Mouse (Mus musculus) CD4-positive helper T cell, adult 2 months (primary cell): ENCODE data around the gene Taok1.
A peak's percentile ranks its signal among the peaks of the same experiment; 100 is the strongest.
"Not testable (repeated sequence)": the region's sequence is repeated elsewhere in the genome, so short reads cannot be mapped to it uniquely, and the experiment has no call there.

Experiments
- DNase-seq: peaks from one replicate; pipeline ENCODE4 v3.0.0-alpha.2; 2012; ENCODE audit warnings: low read depth, missing footprints, low spot score

Gene Taok1

DNA sequence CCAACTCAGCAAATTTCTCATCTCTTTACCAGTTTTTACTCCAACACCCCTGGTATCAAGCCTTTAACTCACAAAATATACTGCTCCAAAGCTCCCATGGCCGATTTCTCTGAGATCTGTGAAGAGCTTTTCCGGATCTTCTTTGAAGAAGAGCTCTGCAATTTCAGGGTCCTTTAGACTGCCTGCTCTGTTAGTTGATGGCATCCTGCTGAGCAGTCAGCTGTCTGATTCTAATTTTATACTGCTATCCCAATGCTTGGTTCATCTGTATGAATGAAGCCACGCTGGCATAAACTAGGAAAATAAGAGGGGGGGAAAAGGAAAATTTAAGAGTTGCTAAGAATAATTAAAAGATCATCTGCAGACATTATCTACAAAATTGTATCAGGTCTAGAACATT lies 22.4 kb downstream of the Taok1 start:
- DNase-seq = no peak

DNA sequence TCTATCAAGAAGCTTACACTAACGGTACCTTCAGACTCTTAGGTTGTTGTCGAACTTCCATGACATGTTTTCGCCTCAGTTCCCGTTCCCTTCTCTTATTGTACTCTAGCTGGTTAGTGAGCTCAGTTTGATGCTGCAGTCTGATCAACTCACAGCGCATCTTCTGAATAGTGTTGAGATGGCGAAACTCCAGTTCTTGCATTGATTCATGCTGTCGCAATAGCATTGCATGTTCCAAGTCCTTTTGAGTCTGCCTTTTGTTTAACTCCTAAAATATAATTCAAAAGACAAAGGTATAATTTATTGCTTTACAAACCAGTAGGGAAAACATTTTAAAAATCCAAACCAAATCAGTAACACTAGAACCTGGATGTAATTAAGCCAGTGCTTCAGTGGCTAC lies 62.4 kb downstream of the Taok1 start:
- DNase-seq = no peak

DNA sequence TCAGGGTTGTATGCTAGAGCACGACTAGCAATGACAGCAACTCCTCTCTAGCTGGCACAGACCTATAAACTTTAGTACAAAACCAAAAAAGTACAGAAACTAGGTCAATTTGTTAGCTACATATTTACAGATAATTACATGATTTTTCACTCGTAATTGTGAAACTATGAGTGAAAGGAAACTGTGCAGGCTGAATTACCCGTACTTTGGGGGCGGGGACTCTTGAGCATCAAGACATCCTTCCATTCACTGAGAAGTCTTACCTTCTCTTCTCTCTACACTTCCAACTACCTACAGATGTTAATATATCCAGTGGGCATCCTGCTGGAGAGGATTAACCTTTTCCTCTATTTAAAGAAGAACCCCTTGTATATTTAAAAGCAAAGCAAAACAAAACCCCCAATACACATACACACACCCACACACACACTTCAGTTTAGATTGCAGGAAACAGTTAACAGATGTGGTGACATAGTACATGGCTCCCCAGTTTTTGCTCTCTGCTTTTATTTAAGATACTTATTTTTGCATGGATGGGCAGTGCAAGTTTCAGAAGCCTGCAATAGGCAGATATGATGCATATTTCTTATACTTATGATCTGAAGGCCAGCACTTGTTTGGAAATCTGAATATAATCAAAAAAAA lies 75.3 kb downstream of the Taok1 start:
- peak; percentile 45 for DNase-seq

DNA sequence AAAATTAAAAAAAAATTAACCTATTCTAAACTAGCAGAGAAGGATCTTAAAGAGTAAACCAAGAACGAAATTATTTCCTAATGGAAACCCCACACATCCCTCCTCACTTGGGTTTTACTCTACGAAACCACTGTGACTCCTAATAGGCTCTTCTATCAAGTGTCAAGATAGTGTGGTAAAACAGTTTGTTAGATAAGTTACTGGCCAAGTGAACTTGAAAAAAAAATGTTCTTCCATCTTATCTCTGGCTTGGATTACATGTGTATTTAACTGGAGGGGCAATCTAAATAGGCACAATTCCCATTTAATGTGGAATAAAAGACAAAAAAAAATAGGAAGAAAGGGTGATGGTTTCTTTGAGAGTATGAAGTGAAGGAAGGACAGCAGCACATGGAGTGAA lies 76.8 kb downstream of the Taok1 start:
- DNase-seq = no peak

DNA sequence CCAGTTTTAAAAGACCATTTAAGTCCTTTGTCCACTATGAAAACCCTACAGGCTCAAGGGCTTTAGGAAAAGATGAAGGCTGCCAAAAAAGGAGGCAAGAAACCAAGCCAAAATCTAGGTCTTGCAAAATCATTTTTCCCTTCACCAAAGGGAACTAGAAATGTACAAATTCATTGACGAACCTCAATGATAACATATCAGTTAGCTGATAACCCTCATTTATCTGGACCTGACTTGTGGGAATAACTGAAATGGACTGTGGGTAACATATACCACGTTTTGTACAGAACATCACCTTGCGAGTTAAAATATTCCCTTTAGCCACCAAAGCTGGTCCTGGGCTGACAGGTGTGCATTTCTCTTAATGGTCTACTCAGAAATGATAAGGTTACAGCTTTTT lies 78.0 kb downstream of the Taok1 start:
- no peak for DNase-seq

DNA sequence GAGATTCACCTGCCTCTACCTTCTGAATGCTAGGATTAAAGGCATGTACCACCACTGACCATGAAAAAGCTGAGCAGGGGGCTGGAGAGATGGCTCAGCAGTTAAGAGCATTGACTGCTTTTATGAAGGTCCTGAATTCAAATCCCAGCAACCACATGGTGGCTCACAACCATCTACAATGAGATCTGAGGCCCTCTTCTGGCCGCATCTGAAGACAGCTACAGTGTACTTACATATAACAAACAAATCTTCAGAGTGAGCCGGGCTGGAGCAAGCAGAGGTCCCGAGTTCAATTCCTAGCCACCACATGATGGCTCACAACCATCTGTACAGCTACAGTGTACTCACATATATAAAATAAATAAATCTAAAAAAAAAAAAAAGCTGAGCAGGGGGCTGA lies 79.2 kb downstream of the Taok1 start:
- DNase-seq = not testable (repeated sequence)

DNA sequence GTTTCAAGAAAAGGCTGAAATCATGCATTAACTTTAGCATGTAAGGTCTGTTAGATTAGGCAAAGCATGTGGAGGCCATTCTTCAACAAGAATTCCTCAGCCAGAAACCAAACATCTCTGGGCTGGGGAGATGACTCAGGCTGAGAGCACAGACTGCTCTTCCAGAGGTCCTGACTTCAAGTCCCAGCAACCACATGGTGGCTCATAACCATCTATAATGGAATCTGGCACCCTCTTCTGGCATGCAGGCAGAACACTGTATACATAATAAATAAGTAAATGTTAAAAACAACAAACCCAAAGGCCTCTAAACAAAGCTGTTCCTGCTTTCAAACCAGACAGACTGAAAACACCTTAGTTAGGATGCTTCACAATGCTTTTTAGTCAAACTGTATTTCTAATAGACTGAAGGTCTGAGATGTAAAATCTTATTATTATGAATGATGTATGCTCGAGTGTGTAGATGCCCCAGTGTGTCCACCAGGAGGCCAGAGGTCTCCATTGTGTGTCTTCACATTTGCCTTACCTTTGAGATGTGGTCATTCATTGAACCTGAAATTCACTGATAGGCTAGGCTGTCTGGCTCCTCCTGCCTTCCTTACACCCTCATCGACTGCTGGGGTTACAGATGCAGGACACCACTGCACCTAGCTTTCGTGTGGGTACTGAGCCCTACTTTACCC lies 81.7 kb downstream of the Taok1 start:
- no peak for DNase-seq

DNA sequence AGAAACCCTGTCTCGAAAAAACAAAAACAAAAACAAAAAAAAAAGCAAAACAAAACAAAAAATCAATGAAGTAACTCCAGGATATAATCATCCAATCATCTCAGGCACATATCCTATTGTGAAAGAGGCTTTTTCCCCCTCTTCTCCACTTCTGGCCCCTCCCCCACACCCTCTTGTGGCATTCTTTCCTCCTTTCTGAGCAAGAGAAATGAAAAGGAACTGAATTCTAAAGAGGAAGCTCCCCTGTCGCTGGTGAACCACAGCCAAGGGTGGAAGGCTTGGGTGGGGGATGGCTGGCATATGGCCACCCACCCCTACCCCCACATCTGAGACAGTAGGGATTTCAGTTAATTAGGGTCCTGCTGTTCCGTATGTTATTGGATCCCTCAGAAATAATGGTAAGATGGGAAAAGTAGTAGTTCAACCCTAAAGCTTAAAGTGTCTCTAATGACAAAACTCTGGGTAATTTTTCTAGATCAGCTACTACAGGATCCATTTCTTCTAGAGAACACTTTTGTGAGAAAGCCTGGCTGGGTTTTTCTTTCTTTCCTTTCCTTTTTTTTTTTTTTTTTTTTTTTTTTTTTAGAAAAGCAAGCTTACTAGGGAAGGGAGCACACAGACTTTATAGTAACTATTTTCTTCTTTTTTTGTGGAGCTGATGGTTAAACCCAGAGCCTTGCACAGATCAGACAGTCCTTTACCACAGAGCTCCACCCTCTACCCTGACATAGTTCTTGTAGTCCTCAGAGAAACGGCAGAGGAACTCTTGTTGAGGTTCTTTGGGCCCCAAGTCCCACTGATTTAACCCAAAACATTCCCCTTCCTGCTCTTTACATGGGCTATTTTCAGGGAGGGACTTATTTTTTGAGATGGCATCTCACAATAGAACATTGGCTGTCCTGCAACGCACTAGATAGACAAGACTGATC lies 86.8 kb downstream of the Taok1 start:
- DNase-seq = no peak

DNA sequence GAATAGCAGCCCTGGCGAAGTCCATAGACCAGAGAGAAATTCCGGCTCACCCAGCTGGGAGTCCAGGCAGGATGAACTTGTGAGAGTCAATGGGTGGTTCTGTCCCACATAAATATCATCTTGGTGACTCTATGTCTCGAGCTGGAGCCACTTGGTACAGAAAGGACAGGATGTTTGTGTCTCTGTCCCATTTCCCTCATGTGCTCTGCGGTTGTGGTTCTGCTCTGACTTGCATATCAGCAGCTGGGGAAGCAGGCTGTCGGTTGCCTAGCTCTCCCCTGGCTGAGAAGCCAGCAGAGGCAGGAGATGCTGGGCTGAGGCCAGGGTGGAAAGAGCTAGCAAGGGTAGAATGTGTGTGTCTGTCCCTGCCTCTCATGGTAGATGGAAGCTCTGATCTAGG lies 88.6 kb downstream of the Taok1 start, which contains the start of gene Gm10392:
Gm10392 (minus strand) TSS at position 156 of the 400 bp plus-strand sequence.
- peak; percentile 85 for DNase-seq

DNA sequence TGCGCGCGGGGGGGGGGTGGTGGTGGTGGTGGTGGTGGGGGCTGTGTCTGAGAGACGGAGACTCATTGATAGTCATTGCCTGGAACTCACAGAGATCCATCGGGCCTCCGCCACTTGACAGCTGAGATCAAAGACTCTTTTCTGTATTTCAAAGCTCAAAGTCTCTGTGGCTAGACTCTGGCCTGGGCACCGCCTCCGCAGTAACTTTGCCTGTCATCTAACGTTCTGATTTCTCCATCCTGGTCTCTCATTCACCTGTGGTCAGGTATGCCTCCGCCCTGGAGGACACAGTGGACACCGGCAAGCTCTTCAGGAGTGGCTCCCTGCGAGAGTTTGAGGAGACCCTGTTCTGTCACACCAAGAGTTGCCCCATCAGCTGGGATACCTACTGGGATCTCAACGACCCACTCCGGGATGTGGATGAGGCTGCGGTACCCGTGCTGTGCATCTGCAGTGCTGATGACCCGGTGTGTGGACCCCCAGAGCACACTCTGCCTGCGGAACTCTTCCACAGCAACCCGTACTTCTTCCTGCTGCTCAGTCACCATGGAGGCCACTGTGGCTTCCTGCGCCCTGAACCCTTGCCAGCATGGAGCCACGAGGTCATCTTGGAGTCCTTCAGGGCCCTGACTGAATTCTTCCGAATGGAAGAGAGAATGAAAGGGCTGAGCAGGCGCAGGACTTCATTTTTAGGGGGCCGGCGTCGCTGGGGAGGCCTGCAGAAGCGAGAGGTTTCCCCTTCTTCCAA lies 89.4 kb downstream of the Taok1 start:
- peak; percentile 63 for DNase-seq

DNA sequence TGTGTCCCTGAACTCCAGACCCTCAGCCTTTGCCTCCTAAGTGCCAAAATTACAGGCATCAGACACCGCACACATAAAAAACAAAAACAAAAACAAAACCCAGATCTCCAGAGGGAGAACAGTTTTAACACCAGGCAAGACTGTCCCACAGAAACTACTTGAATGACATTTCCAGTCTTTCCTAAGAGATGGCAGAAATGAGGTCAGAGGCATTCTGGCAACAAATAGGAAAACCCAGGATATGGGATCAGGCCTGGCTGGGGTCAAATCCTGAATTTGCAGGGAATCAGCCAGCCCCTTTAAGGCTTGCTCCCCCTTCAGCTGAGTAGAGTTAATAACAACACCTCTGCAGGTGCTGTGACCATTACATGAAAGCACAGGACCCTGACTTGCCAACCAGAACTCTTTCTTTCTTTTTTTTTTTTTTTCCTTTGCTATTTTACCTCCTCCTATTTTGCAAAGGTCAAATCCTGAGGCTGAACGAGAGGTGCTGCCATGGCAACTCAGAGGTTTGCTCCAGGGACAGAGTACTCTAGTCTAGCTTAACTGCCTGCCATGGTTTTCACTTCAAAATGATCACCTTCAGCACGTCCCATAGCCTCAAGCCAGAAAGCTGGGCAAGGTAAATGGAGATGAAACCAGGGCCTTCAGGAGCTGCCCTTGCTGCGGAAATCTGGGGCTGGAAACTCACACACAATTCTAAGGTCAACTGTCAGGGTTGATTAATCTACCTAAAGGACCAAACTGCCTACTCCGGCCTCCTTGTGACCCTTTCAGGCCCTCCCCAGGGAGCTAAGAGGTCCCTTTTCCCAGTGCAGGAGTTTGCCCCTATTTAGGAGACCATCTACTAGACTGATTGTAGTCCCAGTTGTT lies 90.8 kb downstream of the Taok1 start:
- no peak for DNase-seq

DNA sequence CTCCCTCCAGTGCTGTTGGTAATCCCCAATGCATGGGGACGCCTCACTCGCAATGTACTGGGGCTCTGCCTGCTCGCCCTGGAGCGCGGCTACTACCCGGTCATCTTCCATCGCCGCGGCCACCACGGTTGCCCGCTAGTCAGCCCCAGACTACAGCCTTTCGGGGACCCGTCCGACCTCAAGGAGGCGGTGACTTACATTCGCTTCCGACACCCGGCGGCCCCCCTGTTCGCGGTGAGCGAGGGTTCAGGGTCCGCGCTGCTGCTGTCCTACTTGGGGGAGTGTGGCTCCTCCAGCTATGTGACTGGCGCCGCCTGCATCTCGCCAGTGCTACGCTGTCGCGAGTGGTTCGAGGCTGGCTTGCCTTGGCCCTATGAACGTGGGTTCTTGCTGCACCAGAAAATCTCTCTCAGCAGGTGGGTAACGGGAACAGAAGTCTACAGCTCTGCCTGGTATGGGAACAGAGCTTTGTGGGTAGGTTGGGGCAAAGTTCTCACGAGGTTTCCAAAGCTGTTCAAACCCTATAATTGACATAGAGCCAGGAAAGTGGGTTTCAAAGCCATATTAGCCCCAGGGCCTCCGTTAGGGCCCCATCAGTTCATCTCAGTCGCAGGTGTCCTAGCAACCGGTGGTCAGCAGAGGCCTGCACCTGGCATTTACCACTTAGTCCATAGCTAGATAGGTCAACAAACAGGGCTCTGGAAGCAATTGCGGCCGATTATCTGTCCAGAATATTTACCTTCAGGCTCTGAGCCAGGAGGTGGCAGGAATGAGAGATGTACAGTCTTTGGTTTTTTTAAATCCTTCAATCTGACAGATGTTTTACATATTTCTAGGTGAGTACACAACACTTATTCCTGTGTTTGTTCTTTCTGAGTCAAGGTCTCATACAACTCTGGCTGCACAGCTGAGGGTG lies 91.7 kb downstream of the Taok1 start, which contains the start of gene Trp53i13:
Trp53i13 (minus strand) TSS at position 344 of the 916 bp plus-strand sequence.
- DNase-seq = peak; percentile 40

DNA sequence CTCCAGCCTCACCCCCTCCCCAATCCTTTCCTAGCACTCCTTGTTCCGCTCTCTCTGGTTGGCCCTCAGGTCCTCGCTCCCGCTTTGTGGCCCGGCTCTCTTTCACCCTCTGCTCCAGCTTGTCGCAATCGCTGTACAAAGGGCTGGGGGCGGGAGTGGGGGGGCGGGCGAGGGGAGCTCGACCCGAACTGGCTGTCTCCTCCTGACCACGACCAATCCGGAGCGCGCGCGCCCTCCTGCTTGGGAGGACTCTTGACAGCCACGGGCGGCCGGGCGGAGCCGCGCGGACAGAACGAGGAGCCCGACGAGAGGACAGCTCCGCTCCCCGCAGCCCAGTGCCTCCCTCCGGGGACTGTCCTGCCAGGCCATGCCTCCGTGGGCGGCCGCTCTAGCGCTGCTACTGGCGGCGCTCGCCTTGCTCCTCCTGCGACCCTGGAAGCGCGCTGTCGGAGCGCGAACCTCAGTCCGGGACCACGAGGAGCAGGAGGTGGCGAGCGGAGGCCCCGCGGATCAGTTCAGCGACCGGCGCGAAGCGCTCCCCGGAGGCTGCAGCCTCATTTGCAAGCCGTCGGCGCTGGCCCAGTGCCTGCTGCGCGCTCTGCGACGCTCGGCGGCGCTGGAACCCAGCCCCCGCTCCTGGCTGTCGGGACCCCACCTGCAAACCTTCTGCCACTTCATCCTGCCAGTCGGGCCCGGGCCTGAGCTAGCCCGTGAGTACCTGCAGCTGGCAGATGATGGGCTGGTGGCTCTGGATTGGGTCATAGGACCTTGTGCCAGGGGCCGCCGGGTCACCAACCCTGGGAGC lies 92.6 kb downstream of the Taok1 start, which contains the start of gene Abhd15:
Abhd15 (plus strand) TSS at position 290 of the 805 bp plus-strand sequence.
- peak; percentile 73 for DNase-seq

DNA sequence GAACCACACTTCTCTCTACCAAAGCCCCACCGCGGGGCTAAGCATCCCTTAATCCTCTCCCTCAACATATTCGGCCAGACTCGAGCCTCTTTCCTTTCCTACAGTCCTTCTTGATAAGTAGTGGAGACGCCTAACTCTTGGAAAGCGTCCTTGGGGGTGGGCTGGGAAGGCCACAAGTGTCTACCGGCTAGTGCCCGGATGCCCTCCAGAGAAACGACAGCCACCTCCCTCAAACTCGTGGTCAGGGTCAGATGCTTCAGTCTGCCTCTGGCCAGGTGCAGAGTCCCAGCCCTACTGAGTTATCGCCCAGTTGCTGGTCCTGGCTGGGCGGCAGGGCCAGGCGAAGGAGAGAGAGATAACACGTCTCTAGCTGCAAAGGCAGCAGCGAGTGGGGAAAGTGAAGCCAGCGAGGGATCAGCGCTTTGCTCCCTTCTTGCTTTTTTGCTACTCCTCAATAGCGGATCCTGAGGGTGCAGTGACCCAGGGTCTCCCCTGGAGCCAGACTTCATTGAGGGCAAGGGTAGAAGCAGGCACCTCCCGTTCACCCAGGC lies 93.3 kb downstream of the Taok1 start:
- DNase-seq = no peak

DNA sequence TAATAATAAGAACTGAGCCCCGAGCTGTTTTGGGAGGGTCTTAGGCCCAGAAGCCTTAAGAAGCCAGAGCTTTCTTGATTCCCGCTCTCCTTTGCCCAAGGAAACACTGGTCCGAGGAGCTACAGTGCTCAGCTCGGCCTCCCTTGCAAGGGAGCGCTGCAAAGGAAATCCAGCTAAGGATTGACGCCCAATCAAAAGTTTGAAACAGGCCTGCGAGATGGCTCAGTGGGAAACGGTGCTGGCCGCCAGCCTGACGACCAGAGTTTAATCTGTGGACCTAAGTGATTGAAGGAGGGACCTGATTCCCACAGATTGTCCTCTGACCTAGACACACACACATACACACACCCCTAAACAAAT lies 93.8 kb downstream of the Taok1 start:
- no peak for DNase-seq

DNA sequence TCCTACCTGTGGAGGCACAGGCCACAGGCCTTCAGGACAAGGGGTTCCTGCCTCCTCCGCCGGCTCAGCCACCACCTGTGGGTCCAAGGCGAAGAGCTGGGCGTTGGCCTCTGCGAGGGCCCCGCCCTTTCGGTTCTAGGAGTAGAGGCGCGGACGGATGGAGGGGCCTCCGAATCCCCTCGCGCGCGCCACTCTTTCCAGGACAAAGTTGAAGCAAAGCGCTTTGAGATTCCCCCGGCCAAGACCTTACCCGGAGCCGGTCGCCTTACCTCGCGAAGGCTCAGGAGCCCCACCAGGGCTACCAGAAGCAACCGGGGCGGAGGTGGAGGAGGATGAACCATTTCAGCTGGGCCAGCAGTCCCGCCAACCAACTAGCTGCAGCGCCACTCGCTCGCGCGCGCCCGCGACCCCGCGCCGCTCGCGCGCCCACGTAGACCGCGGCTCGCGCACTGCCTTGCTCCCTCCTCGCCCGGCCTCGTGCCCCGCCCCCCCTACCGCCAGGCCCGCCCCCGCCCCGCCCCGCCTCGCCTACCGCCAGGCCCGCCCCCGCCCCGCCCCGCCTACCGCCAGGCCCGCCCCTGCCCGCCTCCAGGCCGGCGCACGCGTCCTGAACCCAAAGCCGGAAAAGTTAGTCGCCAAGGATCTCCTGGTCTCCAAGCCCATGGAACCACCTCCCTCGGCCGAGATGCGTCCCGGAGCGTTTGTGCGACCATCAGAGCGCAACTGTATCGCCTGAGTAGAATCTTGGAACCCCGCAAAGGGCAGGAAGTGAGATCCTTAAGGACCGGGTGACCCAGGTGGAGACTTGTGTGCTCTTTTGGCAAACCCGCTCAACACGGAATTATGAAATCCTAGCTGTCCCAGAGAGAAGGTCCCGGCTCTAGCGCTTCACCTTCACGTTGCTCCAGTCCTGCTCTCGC lies 94.5 kb downstream of the Taok1 start:
- peak; percentile 94 for DNase-seq

DNA sequence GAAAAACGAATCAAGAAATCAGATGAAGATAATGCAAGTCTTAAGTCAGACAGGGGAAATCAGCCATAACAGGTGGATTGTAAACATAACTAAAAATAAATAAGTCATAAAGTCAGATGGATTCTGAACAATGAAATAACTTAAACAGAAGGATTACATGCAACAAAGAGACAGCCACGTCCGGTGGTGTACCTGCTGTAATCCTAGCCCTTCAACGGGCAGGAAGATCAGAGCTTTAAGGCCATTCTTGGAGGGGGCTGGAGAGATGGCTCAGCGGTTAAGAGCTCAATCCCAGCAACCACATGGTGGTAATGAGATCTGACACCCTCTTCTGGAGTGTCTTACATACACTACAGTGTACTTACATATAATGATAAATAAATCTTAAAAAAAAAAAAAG lies 96.3 kb downstream of the Taok1 start:
- no peak for DNase-seq
